Mouse (Mus musculus) spleen, adult 12 weeks (tissue): ENCODE results near the gene Klk6.

ENCODE experiments used
- DNase-seq: peaks from one replicate; pipeline ENCODE4 v3.0.0; 2022; ENCODE audit warnings: low spot score

Gene Klk6

DNA sequence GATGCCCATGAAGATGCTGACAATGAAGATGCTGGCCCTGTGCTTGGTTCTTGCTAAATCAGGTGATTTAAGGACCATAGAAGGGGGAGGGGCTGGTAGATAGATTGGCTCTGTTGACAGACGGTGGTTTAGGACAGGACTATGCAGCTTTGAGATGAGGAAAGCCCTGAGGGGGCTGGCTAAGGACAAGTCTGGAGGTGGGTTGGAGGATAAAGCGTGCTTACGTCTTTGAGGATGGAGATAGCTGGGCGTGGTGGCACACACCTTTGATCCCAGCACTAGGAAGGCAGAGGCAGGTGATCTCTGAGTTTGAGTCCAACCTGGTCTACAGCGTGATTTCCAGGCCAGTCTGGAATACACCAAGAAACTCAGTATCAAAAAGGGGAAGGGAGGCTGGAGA, 1.8 kb downstream of the Klk6 start:
- DNase-seq: no peak

DNA sequence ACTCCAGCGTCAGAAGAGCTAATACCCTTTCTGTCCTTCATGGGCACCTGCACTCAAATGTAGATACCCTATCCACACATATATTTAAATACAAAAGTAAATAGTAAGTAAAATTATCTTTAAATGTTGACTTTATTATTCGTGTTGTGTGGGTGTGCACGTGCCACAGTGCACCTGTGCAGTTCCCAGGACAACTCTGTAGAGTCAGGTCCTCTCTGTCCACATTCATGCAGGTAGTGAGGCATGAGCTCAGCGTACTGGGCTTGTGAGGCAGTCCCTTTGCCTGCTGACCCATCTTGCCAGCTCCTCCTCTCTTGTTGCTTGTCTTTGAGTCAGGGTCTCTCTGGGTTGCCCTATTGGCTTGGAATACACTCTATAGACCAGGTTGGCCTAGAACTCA, 3.4 kb downstream of the Klk6 start:
- no peak for DNase-seq

DNA sequence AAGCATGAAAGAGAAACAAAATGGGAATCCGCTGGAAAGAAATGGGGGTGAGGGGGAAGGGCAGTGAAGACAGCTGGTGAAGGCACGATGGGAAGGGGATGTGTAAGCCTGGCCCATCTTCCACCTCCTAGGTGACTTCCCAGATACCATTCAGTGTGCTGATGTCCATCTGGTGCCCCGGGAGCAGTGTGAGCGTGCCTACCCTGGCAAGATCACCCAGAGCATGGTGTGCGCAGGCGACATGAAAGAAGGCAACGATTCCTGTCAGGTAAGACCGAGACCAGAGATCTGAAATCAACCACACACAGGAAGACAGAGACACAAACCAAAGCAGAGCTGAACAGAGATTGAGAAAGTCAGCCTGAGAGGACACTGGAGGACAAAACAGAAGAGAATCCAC, 4.7 kb downstream of the Klk6 start:
- no peak for DNase-seq

DNA sequence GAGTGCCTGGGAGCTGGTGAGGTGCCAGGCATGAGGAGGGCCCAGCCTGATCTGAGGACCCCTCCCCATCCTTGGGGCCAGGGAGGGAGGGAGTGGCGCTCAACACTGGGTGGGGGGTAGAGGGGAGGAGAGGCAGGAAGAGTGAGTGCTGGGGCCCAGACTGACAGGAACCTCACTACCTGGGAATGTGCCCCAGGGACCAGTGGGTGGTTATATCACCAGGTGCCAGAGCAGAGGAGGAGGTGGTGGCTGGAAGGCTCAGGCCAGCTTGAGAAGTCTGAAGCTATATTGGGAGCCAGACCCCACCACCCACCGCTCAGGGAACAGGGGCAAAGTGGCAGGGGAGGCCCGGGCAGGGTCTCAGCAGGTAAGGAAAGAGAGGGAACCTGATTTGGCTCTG, 17.4 kb downstream of the Klk6 start, which contains the start of gene Klk5:
Klk5 (plus strand) TSS at position 271 of the 400 bp plus-strand sequence.
- DNase-seq: no peak

DNA sequence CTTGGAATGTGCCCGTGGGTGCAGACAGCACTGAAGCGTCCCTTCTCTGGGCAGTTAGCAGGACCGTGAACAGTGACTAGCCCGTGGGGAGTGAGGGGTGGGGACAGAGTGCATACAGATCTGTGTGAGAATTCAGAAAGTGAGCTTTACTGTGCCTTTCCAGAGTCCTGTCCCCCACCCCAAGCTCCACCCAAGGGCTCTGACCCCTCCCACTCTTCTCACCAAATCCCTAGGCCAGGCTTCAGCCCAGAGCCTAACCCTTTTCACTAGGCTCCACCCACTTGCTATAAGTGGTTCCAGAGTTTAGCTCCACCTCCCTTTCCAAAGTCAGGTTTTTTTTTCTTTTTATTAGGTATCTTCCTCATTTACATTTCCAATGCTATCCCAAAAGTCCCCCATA, 19.5 kb downstream of the Klk6 start:
- no peak for DNase-seq

DNA sequence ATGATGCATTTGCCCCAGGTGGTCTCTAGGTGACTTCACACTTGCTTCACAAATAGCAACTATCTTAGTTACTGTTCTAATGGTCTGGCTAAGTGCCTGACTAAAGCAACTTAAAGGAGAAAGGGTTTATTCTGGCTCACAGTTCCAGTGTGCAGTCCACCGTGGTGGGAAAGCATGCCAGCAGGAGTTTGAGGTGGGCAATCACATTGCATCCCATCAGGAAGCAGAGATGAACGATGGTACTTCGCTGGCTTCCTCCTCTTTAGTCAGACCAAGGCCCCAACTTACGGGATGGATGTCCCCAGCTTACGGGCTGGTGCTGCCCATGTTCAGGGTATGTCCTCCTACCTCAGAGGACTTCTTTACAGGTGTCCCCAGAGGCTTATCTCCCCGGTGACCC, 27.3 kb downstream of the Klk6 start:
- DNase-seq: no peak

DNA sequence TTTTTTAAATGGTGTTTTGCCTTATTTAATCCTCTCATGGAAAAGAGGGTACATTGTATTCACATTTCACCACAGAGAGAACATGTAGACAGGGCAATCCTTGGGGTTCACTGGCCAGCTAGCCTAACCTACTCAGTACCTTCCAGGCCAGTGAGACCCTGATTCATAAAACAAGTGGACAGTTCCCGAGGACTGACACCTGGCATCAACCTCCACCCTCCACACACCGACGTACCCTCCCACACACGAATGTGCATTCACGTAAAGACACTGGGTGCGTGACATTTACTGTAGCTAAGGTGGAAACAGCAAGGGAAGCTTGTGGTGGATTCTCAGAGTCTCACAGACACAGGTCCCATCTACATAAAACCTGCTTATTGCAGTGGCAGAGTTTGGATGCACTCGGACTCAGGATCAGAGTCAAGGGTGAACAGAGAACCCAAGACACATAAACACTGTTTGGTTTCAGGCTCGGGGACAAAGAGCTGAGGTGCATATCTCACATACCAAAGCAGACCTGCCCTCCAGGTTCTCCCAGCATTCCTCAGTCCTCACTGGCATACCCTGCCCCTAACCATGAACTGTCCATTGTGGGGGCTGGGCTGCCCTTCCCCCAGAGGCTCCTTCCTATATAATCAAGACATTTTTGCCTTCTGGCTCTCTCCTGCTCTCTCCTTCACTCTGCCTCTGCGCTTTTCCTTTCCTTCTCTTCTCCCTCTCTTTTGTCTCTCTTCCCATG, 30.5 kb downstream of the Klk6 start:
- DNase-seq: no peak

DNA sequence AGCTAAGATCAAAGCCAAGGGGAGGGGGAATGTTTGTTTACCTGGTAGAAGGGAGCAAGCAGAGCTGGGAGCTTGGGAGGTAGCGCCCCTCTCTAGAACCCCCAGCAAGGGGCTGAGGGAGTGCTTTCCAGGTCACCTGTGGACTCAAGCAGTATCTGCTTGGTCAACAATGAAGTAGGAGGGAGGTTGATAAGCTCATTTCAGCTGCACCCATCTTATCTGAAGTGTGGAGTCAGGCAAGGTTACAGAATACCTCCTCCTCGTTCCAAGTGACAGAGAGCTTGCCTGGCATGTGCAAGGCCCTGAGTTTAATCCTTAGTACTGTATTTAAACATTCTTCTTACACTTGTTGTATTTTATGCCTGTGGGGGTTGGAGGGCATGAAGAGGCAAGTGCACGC, 31.4 kb downstream of the Klk6 start:
- no peak for DNase-seq

DNA sequence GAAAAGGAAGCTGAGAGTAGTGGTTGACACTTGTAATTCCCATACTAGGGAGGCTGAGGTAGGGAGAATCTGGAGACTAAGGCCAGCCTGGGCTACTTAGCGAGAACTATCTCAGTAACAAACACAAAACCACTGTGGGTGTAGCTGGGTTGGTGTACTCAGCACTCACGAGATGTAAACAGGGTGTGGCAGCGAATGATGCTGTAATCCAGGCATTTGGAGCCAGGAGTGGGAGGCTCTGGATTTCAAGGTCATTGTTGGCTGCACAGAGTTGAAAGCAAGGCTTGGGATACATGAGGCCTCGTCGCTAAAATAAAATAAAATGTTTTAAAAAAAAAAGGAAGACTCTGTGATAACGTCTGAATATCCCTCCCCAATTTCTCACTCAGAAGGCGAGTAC, 32.0 kb downstream of the Klk6 start:
- DNase-seq: no peak

DNA sequence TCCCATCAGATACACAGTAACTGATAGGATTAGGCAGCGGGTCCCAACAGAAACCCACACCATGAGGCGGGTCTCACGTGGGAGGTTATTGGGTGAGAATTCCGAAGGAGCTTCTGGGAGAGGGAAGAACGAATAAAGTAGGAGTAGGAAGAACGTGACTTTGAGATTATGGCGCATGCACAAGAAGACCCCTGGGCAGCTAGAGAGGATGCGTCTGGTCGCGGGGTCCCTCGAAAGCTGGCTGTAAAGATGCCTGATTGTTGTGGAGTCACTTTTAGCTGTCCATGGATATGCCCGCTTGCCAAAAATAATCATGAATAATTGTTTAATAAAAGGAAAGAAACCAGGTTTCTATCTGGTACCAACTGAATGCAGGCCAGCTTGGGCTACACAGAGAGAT, 33.2 kb downstream of the Klk6 start:
- DNase-seq: no peak

DNA sequence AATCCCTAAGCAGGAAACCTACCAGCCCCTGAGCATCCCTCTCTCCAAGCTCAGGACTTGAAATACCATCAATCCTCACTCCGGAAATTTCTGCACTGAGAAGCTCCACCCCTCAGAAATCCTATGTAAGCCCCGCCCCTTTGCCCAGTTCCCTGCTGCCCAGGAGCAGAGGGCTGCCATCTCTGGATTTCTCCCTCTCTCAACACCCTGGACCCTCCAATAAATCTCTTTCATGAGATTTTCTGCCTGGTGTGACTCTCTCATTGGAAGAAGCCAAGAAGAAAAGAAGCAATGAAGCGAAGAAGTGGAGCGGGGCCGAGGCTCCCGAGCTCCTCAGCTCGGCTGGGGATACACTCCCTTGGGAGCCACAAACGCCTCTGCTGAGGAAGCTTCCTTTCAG, 36.1 kb downstream of the Klk6 start:
- DNase-seq: no peak

DNA sequence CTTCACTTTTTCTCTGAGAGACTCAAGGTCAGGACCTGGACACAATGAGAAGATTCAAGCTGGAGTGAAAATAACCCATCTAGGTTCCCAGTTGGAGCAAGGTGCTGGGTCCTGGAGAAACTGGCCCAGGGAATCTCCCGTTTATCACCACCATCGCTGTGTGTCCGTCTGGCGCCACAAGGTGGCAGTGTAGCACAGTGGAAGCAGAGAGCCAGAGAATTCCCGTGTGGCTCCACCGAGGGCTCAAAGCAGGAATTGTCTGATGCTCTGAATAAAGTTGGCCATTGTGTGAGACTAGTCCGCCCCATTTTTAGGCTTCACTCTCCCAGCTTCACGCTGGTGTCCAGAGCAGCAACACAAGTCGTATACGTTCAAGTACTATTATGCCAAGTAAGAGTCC, 48.9 kb downstream of the Klk6 start:
- DNase-seq: peak; percentile 2

DNA sequence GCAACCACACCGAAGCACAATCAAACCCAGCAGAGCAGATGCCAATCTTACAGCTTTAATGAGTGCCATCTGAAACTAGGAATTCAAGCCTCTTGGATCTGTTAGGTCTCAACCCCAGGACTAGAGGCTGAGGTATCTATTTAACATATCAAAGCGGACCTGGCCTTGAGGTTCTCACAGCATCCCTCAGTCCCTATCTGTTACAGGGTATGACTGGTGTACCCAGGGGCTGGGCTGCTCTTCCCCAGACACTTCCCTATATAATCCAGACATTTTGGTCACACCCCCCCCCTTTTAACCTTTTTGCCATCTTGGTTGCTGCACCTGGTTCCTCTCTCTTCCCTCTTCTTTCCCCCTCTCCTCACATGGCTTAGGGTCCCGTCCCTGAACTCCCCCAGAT, 49.4 kb downstream of the Klk6 start:
- DNase-seq: no peak

DNA sequence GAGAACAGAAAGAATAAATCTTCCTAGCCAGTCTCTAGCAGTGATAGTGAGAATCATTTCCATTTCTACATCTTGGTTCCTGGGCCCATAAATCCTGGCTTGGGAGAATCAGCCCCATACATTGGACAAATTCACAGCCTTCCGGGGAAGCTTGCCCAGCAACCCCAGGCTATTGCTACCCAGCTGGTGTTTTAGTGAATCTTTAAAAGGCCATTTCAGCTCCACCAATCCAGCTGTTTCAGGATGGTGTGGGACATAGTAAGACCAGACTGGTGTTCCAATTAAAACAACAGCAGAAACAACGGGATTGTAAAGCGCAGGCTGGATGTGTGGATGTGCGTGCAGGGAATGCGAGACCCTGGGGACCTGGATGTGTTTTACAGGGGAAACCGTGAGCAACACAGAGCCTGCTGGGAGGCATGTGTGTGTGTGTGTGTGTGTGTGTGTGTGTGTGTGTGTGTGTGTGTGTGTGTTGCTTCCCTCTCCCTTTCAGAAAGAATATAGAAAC, 50.6 kb downstream of the Klk6 start:
- DNase-seq: no peak

DNA sequence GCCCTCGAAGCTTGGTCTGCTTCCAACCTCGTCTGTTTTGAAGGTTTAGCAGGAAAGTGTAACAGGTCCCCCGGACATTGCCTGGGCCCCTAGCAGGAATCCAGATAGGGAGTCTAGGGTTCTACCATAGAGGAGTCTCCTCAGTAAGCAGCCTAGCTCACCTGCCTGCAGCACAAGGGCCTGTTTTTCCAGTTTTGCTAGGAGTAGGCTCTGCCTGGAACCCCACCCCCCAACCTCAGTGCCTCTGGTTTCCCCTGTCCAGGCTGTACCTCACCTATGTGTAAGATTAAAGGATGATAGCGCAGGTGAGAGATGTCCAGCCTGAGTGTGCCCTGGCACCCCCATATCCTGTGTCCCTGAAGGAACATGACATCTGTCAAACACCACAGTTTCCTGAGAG, 52.1 kb downstream of the Klk6 start:
- DNase-seq: no peak

DNA sequence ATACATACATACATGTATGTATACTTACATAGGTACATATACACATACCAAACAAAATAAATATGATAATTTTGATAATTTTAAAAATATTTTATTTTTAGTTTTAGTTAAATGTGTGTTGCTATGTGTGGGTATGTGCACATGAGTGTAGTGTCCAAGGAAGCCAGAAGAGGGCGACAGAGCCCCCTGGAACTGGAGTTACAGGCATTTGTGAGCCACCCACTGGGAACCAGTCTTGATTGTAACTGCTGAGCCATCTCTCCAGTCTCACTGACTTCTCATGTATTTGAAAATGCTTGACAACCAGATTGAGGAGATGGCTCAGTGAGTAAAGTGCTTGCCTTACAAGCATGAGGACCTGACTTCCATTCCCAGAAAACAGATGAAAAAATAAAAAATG, 54.0 kb downstream of the Klk6 start:
- no peak for DNase-seq

DNA sequence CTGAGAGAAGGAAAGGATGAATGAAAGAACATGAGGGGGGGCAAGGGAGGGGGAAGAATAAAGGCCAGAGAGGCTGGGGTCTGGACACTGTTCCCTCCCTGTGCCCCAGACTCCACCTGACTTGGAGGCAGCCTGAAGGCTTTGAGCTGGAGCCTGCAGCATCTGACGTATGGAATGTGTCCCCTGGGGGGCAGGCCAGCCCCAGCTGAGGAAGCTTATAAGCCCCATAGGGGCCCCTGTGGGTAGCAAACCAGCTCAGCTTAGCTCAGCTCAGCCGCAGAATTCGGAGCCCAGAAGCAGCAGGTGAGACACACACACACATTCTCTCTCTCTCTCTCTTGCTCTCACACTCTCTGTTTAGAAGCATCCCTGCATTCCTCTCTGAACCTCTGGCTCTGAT, 56.6 kb downstream of the Klk6 start, which contains the start of gene Klk4:
Klk4 (plus strand) TSS at position 249 of the 400 bp plus-strand sequence.
- no peak for DNase-seq
